In genomic region chr10:88522795-88523194, GRCm38 (mm10) we compare ENCODE assay signal across 33 mouse cellular contexts.
"Had no signal": no experiment of that assay in that cellular context is flagged by ENCODE, and none has a peak within 500 bp of the region (broad histone marks: within the 10 kb centered on the region; RNA-seq: fewer than 3 reads in every experiment).

No protein-coding gene starts in this region.

- H3K4me3 ChIP-seq: heart, embryonic 10.5 days; heart, embryonic 12.5 days; heart, embryonic 13.5 days; heart, embryonic 15.5 days; hindbrain, embryonic 10.5 days; hindbrain, embryonic 12.5 days; hindbrain, embryonic 13.5 days; hindbrain, embryonic 15.5 days; kidney, embryonic 15.5 days; layer of hippocampus, adult 2 months; left cerebral cortex, adult 2 months had no signal

- H3K4me1 ChIP-seq: heart, embryonic 10.5 days; heart, embryonic 12.5 days; heart, embryonic 13.5 days; heart, embryonic 15.5 days; hindbrain, embryonic 10.5 days; hindbrain, embryonic 12.5 days; hindbrain, embryonic 13.5 days; hindbrain, embryonic 15.5 days; kidney, embryonic 15.5 days had no signal

- H3K27ac ChIP-seq: heart, embryonic 10.5 days; heart, embryonic 13.5 days; heart, embryonic 15.5 days; hindbrain, embryonic 10.5 days; hindbrain, embryonic 12.5 days; hindbrain, embryonic 13.5 days; hindbrain, embryonic 14.5 days; hindbrain, embryonic 15.5 days; hindbrain, postnatal 0 days; kidney, embryonic 15.5 days; kidney, postnatal 0 days; left cerebral cortex, adult 2 months had no signal

- H3K4me2 ChIP-seq: heart, embryonic 11.5 days; heart, embryonic 12.5 days; heart, embryonic 13.5 days; heart, embryonic 15.5 days; hindbrain, embryonic 12.5 days; hindbrain, embryonic 13.5 days; hindbrain, embryonic 14.5 days; hindbrain, embryonic 15.5 days; kidney, embryonic 15.5 days had no signal

- H3K9ac ChIP-seq: heart, embryonic 12.5 days; heart, embryonic 13.5 days; heart, embryonic 15.5 days; hindbrain, embryonic 12.5 days; hindbrain, embryonic 13.5 days; hindbrain, embryonic 14.5 days; hindbrain, embryonic 15.5 days; kidney, embryonic 15.5 days had no signal

- ATAC-seq: hindbrain, embryonic 16.5 days; hindbrain, postnatal 0 days; inflammation-experienced regulatory T-cells, adult 6 months had no signal

- H3K9me3 ChIP-seq: heart, embryonic 10.5 days; heart, embryonic 12.5 days; heart, embryonic 13.5 days; heart, embryonic 15.5 days; hindbrain, embryonic 10.5 days; hindbrain, embryonic 12.5 days; hindbrain, embryonic 13.5 days; hindbrain, embryonic 15.5 days; kidney, embryonic 15.5 days had no signal

- H3K27me3 ChIP-seq: heart, embryonic 12.5 days; heart, embryonic 13.5 days; heart, embryonic 15.5 days; hindbrain, embryonic 12.5 days; hindbrain, embryonic 13.5 days; hindbrain, embryonic 15.5 days; kidney, embryonic 15.5 days had no signal

- H3K36me3 ChIP-seq: heart, embryonic 10.5 days; heart, embryonic 12.5 days; heart, embryonic 13.5 days; heart, embryonic 15.5 days; hindbrain, embryonic 12.5 days; hindbrain, embryonic 13.5 days; hindbrain, embryonic 15.5 days; kidney, embryonic 15.5 days had no signal

- DNase-seq: heart, postnatal 10 days; heart, postnatal 14 days; heart, postnatal 36 days; heart, postnatal 4 days; kidney, adult 11 months; kidney, adult 18-20 months; kidney, adult 2 months; kidney, adult 8-10 months; kidney, adult 9 months; kidney, postnatal 10 days; kidney, postnatal 14 days; kidney, postnatal 25 days; kidney, postnatal 36 days; kidney, postnatal 4 days; layer of hippocampus, adult 9-11 months; layer of hippocampus, postnatal 36 days had no signal
